Mouse (Mus musculus): ENCODE data around the gene Vmn1r126.
"Not testable (repeated sequence)": the region's sequence is repeated elsewhere in the genome, so short reads cannot be mapped to it uniquely, and the experiment has no call there.

The Vmn1r126 gene

GRCm38 (mm10) chr7:21301367-21301766 lies at the start of gene Vmn1r126:
Vmn1r126 (minus strand) TSS chr7:21301467.
- DNase-seq, result not testable (repeated sequence)

GRCm38 (mm10) chr7:21349073-21349472 lies 47.8 kb upstream of the Vmn1r126 start, which contains the start of gene Vmn1r128:
Vmn1r128 (plus strand) TSS chr7:21349373.
- not testable (repeated sequence) for DNase-seq

GRCm38 (mm10) chr7:21319761-21320160 lies 18.5 kb upstream of the Vmn1r126 start, which contains the start of gene Vmn1r127:
Vmn1r127 (minus strand) TSS chr7:21319861.
- not testable (repeated sequence) for DNase-seq

GRCm38 (mm10) chr7:21271879-21272278 lies 29.4 kb downstream of the Vmn1r126 start, which contains the start of gene Vmn1r125:
Vmn1r125 (plus strand) TSS chr7:21272179.
- not testable (repeated sequence) for DNase-seq

GRCm38 (mm10) chr7:21260517-21260916 lies 40.8 kb downstream of the Vmn1r126 start, which contains the start of gene Vmn1r124:
Vmn1r124 (minus strand) TSS chr7:21260617.
- DNase-seq, result peak; percentile 29

Data from heart, adult 11 months (tissue).